Mouse (Mus musculus): ENCODE measurements at regions not wholly inside any gene's neighbourhood (a gene's known extent, or its start where the extent isn't known, plus 50 kb on each side); places are given as distances from the start of the nearest gene placed in this dataset.

GRCm38 (mm10) chr4:82027447-82027881, 584.8 kb upstream of the Mpdz start:
- TF ChIP-seq CTCF (IDR thresholded peaks at IDR 0.05) (no peak), EP300 (IDR thresholded peaks at IDR 0.05) (no peak)

Data from lung, postnatal 0 days (tissue).